Mouse (Mus musculus): Measurements from ENCODE around the gene Shroom3.

Gene Shroom3

DNA sequence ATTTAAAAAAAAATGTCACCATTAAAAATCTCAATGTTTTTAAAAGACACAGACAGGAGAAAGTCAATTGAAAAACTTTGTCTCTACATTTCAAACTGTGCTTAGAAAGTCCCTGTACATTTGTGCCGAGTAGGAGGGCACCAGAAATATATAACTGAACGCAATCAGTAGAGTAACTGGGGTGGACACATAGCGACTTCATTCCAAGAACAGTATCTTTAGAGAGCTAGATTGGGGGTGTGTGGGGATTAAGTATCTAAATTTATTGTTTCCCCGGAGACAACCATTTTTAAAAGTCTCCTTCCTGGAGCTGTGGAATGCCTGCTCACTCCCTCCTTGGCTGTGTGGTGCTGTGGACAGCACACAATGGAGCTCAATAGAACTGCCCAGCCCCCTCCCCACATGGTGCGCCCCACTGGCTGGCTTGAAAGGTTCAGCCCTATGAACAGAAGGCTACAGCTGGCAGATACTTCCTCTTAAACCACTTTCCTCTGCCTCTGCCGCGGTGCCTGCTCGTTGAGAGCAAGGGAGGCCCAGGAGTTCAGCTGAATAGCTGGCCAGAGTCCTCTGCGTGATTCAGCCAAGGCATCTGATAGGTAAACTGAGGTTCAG is 127.8 kb downstream of the Shroom3 start:
- DNase-seq = no peak

DNA sequence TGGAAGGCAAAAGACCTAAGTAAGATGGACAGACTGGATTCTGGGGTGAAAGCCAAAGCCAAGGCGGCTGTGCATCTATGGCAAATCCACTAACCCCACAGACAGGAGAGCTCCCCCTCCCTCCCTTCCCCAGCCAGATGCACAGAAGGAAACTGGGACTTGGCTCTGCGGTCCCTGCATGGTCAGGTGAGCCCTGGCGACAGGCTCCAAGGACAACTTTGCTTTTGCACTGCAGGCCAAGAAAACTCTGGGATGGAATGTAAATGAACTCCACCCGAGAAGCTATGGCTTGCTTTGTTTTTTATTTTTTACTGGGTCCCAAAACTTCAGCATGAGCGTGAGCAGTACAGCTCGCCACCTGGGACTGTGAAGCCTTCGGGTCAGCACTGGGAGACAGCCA is 128.5 kb downstream of the Shroom3 start:
- no peak for DNase-seq

DNA sequence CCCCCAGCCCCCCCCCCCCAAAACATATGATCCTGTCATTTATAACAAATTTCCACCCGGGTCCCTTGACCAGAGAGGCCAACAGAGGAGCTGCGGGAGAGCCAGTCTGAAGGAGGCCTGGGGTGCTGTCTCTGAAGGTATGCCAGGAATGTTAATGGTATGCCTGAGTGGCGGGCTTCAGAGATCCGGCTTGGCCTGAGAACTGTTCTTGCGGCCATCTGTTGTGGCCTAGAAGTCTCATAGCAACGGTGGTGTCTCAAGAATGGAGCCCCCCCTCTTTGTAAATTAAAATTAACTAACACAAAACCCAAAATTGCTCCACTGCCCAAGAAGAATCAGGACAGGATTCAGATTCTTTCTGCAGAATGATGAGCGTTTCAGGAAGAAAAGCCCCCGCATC is 129.7 kb downstream of the Shroom3 start:
- peak; percentile 24 to 32 for DNase-seq

DNA sequence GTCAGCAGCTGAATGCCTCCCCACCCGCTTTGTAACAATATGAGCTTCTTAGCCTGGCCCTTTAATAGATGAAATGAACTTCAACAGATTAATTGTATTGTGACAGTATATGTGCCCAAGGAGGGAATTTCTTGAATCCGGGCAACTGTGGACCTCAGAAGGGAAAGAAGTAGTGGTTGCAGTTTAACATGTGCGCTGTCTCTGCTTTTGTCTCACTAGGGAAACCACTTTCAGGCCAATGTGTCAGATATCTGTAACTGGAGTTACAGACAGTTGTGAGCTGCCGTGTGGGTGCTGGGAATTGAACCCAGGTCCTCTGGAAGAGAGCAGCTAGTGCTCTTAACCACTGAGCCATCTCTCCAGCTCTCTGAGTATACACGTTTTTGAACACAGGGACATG is 130.3 kb downstream of the Shroom3 start:
- DNase-seq = no peak

DNA sequence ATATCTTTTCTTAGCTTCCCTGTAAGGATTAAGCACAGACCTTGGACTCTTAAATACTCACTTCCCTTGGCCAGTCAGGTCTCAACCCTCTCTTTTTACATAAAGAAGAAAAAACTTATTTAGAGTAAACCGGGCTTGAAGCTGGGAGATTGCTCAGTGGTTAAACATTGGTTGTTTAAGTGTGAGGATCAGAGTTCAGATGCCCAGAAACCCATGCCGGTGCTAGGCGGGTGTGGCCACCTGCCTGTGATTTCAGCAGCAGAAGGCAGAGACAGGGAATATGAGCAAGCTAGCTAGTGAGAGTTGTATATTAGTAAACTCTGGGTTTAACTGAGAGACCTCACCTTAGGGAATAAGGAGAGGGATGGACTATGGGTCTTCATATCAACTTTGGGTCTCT is 131.4 kb downstream of the Shroom3 start:
- no peak for DNase-seq

DNA sequence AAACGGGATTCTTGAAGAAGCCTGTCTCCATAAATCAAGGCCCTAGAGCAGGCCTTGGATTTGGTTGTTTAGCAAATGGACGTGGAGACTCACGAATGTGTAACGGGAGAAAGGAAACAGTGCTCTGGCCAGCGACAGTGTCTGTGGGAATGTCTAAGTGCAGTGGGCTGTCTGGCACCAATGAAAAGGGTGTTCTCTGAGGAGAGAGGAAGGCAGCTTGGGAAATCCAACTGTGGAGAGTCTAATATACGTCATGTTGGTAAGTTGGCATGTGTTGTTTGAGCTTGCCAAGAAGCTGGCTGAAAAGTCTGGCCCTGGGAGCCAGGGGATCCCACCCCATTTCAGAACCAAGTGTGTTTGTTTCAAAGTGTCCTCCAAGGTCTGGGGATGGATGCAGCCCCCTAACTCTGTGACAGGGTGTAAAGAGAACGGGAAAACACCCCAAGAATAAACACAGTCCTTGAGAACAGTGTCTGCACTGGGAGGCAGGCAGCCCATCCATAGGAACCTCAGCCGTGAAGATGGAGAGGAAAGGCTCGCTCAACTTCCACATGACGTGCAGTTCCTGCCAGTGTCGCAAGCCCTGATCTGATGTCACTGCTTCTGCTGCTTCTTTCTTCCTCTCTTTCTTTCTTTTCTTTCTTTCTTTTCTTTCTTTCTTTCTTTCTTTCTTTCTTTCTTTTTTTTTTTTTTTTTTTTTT is 134.0 kb downstream of the Shroom3 start:
- no peak for DNase-seq

DNA sequence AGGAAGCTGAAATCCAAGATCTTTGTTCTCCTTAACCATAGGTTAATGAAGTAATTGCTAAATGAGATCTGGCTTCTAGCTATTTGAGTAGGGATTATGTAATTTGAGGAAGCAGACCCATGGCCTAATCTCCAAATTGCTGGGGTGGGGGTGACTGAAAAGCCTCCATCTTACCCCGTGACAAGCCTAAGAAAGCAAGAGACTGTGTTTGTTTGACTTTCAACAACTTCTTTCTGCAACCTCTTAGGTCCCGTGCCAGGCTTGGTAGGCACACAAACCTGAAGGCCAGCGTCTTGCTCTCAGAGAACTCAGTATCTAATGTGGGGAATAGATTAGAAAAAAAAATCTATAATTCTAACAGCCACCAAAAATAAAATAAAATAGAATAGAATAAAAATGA is 138.1 kb downstream of the Shroom3 start:
- no peak for DNase-seq

DNA sequence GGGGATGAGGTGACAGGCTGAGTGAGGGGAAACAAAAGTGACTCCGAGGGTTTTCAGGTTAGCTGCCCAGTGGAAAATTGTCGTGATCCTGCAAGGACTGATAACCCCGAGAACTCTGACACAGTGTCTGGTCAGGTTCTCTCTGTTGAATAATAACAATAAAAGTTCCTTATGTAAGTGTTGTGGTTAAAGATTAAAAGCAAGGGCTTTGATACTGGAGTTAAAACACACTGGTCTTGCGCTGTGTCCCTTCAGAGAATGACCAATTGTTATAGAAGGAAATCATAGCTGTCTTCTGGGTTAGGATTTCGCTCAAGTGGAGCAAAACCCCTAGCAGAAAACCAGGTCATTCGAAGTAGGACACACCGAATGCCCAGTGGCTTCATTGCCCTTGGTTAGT is 140.3 kb downstream of the Shroom3 start:
- no peak for DNase-seq

DNA sequence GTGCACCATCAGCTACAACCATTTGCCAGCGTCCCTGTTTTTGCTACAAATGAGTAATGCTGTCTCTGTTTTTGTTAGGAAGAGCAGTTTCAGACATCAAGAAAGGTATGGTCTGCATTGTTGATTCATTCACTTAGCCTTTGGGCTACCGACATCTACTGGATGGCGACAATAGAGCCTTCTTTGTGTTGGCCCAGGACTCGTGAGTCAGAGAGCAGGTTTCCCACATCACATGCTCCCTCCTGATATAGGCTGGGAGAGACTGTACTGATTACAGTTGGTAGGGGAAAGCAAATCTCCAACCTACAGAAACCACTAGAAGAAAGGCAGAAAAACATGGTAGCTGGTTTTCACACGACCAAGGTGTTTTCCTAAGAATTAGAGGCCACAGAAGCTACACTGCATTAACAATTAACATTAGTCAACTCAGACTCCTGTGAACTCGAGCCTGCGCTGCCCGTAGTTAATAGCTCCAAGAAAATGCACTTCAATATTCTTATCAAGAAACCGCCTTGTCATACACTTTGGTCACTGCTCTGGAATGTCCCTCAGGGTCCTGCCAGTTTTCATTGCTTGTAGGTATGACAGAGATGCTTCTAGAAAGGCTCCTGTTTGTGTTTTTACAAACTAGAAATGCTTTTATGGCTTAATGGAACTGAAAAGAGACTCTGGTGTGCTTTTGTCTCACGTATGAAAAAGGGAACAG is 141.2 kb downstream of the Shroom3 start:
- no peak for DNase-seq

DNA sequence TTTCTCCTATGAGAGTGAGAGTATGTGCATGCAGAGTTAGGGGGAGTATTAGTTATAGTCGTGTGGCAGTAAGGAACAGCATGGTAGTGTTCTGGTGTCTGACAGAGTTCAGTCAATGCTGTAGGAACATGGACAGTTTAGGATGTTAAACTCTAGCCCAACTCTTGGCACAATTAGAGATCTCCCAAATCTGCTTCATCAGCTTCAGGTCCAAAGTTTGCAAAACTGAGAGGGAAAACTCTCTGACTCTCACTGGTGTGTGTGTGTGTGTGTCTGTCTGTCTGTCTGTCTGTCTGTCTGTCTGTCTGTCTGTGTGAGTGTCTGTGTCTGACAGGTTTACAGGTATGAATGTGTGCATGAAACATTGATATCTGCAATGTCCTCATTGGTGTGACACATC is 147.2 kb downstream of the Shroom3 start:
- no peak for DNase-seq

DNA sequence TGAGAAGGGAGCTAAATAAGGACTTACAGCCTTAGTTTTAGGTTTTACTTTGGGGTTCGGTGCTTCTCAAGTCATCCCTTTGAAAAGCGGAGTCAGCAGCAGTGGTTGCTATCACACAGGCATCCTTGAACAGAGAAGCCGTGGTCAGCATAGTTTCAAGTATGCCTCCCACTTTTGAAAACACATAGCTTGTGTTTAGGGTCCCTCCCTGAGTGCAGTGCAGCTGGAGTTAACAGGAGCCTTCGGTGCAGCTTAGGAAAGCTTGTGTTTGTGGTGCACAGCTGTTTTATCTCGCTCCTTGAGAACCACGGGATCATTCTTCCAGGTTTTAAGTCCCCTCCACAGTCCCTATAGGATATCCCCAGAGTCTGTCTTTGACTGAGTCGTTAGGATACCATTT is 151.3 kb downstream of the Shroom3 start:
- no peak for DNase-seq

DNA sequence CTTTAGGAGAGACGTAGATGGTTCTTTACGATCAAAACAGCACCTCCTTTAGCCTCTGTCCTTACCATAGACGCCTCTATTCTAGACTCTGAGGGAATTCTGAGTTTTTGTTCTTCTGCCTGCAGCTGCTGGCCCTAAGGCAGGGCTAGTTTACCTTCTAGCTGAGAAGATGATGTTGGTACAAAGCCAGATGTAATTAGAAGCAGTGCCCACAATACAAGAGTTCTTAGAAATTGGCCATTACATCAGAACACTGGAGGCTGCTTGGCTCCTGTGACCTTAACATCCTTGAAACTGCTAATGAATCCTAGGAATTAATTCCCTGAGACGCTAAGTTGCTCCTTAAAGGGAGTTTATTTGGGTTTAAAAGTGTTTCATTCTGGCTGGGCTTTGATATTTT is 154.1 kb downstream of the Shroom3 start:
- DNase-seq = no peak

DNA sequence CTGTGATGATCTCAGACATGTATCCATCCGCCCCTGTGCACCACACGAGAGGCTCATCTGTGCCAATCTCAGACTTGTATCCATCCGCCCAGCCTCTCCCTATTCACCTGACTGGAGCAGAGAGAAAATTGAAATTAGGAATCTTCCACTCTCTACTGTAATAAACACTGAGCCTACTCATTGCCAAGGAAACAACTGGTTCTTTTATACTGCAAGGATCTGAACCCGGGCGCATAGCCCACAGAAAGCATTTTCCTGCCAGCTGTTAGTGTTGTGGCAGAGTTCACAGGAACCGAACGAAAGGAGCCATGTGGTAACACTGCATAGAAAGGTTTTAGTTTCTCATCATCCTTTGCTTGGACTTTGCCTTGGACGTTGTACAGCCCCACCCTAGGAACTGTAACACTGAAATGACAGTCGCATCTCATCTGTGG is 155.1 kb downstream of the Shroom3 start:
- DNase-seq = no peak

DNA sequence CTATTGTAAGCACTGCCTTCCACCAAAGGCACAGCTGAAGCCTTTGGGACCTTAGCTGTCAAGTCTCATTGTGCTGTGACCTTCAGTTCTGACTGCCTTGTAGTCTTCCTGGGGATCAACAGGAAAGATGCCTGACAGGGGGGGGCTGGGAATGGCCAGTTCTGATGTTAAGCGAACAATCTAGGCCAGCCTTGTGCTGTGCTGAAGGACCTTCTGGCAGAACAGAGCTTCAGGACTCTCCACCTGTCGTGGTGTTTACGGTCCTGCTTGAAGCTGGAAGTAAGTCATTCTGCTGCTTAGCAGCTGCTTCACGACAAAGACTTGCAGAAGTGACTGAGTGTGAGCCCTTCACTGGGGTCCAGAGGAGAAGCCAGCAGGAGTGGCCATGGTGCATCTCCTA is 156.1 kb downstream of the Shroom3 start:
- DNase-seq = no peak

DNA sequence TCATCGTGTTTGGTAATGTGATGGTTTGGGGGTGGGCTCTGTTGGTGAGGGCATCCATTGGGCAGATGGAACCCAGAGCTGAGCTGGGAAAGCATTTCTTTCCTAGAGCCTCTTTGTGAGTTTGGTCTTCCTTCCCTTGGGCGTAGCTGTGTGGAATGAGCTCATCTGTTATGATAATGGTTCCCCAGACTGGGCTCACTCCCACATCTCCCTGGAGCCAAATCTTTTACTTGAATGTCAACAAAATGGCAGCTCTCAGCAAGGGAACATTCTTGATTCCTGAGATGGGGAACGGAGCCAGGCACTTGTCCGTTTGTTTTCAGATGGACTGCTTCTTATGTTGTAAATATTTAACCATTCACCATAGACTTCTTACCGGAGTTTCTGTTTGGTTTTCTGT is 158.2 kb downstream of the Shroom3 start:
- no peak for DNase-seq

DNA sequence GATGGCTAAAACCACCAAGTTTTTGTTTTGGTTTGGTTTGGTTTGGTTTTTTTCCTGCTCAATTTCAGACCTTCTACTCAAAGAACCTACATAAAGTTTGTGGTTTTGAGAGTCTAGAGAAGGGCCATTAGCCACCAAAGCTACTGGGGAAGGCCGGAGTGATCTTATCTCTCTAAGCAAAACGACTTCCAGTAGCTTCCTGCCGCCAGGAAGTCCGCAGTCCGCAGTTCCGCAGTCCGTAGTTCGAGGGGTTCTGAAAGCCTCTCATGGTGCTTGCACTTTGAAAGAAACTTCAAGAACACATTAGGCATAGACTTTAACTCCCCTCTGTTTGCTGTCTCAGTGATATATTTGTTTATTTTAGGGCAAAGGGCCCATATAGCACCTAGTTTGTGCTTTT is 159.2 kb downstream of the Shroom3 start:
- no peak for DNase-seq

DNA sequence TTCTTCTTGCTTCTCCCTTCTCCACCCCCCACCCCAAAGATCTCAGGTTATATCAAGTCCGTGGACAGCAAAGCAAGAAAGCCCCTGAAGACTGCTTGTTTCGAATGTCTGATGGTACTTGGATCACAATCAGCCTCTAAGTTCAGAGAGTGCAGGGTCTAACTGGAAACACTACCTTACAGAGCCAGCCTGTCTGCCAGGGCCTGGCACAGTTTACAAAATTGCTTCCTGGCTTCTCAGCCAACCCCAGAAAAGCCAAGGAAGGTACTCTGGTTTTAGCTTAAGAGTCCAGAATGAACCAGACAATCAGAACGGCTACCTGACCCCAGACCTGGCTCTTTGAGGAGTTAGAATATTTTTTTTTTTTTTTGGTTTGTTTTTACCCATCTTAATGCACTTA is 159.6 kb downstream of the Shroom3 start:
- DNase-seq = no peak

DNA sequence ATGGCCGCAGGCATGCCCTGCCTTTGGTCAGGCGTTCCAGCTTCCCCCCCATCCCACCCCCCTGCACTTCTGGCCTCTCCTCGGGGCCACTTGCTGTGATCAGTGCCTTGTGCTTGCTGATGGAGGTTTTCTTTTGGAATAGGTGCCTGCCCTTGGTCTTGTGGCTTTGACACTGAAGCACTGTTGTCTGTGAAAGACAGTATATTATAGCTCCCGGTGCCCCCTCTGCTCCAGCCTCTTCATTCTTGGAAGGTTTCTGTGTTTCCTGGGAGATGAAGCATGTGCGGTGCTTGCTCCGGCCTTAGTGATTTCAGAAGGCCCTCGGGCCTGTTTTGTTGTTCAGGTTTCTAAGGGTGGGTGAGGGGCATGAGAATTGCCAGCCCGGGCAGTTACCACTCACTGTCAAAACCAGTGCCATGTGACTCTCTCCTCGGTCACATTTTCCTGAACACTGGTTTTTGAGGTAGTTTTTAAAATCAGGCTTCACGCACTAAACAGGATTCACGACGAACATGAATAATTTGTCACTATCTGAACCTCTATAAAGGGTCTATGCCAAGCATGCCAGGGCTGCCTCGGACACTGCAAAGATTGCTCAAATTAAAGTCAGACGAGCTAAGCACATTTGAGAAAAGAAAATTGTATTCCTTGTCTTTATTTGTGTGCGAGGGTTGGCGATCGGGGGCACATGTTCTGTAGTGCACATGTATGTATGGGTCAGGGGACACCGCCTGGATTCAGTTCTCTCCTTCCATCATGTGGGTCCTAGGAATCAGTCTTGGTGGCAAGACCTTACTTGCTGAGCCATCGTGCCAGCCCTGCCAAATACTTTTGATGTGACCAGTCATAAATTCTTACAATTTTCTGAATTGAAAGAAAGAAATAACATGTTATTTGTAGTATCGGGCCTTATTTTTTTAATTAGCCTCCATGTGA is 160.9 kb downstream of the Shroom3 start:
- no peak for DNase-seq

DNA sequence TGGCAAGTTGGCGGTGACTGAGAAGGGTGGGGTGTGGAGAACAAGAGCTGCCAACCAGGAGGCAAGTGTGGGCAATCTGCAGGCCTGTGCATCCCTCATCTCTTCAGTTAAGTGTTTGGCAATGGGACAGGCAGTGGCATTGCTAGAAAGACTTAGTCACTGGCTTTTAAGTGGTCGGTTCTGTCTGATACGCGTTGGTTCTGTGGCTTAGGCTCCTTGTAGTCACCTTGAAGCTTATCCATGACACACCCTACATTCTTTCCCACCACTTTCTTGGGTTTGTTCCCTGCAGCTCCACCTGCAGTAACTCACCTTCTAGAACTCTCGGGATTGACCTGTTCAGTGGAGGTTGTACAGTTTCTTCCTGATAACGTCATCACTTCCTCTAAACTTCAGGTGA is 166.5 kb downstream of the Shroom3 start:
- no peak for DNase-seq

DNA sequence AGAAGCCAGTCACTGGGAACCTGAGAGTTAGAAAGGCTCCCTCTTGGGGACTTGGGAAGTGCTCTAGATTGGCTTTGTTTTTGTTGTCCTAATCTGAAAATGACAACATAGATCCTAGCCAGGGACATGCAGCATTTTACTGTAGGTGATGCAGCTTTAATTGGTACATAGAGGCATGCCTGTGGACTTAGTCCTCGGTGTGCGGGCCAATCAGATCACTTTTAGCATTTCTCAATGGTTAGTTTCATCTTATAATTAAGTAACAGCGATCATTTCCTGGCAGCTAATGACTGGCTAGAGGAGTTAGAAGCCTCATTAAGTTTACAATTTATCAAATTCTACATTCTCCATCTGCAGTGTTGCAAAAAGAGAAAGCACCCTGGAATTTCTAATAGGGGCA is 167.7 kb downstream of the Shroom3 start:
- no peak for DNase-seq

DNA sequence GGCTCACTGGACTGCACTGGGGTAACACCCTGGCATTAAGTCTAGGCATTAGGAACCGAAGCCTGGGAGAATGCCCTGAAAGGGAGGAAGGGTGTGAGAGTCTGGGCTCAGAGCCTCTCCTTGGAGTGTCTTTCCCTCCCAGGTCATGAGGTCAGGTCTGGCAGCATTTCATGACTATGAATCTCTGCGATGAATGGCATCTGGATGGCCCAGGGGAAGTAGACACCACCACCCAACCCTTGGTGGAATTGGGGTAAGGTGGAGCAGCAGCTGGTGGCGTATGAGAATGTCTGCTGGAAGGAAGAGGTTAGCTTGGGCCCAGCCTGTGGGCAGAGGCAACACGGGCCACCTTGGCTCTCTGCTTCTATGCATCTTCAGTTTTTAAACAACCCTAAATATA is 171.7 kb downstream of the Shroom3 start:
- no peak for DNase-seq

DNA sequence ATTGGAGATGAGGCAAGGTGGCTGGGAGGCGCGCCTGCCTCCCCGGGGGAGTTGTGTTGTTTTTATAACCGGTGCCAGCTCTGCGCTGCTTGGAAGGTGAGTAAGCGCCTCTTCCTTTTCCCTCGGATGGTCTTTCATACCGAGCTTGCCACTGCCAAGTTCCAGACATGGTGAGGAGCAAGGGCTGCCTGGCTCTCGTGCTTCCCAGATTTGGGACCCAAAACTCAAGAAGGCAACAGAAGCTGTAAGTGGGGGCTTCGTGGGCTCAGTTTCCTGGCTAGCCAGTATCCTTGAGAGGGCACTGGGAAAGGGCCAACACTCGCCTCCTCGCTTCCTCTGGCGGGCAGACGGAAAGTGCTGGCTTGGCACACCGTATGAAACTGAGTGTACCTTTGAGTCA is 173.1 kb downstream of the Shroom3 start:
- DNase-seq = peak; percentile 29 to 46

DNA sequence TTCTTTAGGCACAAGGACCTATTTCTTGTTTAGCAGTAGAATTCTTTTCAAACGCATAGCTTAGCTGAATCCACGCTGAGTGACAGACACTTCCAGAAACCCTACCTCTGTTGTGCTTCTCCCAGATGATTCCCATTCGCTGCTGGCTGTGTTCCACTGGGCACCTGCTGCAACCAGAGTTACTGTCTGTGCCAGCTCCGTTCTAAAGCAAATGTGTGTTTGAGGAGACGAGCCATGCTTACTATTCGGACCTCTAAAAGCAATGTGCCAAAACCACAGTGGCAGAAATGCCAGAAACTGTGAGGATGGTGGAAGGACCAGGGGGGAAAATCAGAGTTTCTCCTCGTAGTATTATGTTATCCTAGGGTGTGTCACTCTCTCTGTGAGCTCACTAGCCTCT is 173.9 kb downstream of the Shroom3 start:
- DNase-seq = peak; percentile 19 to 35
